Mouse (Mus musculus) MN1 (cell line): Measurements from ENCODE around the gene Ralgps1.
A peak's percentile ranks its signal among the peaks of the same experiment; 100 is the strongest.

ENCODE experiments used
- DNase-seq: peaks from one replicate; pipeline ENCODE4 v3.0.0-alpha.2; 2016; ENCODE audit warnings: low spot score

The Ralgps1 gene

DNA sequence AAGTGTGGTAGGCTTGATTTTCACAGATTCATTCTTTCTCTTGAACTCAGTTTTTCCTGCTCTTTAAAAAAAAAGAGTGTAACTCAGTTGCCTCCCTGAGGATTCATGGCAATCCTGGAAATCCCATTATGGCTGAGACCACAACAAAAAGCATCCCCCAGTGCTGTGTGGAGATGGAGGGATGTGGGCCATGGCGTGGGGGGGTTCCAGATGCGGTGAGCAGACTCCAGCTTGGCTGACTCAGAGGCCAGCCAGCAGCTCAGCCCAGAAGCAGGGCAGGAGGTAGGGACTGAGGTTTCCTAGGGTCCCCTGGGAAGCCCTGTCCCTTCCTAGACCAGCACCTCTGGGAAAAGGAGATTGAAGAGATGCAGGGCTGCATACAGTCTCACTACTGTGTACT lies 194.4 kb downstream of the Ralgps1 start:
- DNase-seq = peak; percentile 62

DNA sequence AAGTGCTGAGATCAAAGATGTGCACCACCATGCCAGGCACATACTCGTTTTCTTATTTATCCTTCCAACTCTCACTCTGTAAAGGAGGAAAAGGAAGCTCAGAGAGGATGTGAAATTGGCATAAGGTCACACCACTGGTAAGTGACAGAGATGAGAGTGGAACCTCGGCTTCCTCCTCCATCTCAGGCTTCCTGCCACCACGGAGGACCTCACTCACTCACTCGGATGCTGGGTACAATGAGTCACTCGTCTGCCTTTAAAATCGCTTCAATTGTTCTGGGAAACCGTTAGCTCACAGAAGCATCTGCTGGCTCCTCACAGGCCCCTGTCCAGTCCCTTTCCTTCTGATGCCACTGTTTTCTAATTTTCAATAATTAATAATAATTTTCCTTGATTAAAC lies 194.8 kb downstream of the Ralgps1 start:
- DNase-seq = peak; percentile 64

- peak; percentile 25 for DNase-seq
Measured at GRCm38 (mm10) chr2:33173686-33174085, 197.6 kb downstream of the Ralgps1 start.

DNA sequence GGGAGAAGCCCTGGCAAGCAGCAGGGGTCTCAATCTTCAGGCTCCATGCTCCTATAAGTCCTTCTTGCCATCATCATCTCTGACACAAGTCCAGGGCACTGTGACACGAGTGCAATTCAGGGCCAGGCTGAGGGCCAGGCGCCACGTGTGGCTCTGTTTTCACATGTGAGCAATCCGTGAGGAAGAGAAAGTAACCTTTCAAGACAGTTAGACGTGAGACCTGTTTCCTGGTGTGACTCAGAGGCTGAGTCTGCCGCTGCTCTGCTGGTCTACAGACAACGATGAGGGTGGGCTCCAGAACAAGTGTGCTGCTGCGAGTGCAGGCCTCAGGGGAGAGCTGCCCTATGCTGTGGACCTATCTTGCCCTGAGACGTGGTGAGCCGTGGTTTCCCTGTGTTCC lies 198.2 kb downstream of the Ralgps1 start:
- peak; percentile 41 for DNase-seq

DNA sequence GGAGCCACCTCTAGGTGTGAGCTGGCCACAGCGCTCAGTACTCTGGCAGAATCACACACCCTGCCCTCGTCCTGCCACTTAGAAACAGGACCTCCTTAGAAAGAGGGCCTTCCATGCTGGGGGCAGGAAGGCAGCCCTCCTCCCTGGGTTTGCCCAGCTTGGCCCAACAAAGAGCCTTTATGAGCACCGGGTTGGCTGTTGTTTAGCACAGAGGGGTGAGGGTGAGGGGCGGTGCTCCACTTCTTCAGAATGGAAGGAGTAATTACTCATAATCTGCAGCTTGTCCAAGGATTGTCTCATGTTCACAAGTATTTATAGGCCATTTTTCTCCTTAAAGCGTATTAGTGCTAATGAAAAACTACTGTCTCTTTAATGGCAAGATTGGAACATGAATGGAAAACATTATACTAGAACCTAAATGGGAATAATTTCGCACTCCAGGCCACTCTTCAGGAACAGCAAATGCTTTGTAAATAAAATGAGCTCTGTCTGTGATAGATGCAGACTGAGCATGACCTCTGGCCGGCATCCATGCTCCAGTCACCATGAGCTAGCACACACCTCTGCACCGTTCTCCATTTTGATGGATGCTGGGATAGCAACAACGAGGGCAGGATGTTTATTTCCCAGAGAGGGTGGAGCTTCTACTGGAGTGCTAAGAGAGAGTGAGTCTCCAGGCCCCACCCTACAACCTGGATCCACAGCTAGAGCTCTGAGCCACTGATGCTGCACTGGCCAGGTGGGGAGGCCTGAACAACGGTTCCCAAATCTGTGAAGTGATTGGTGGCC lies 200.3 kb downstream of the Ralgps1 start:
- DNase-seq = no peak

GRCm38 (mm10) chr2:33169445-33169844 lies 201.8 kb downstream of the Ralgps1 start:
- no peak for DNase-seq

DNA sequence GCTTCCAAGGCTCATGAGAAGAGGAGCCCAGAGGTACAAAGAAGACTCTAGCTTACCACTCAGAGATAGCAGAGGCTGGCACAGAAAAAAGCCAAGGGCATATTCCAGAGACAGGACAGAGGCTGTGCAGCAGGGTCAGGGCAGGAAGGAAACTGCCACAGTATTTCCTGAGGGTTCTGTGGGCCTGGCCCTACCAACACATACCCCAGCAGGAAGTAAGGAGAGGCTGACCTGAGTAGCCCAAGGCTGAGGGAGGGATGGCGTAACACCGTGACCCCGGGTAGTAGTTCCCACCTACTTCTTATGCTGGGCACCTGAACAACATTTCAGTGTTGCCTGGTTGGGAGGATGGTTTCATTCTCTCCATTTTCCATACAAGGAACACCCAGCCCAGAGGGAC lies 204.2 kb downstream of the Ralgps1 start:
- no peak for DNase-seq

GRCm38 (mm10) chr2:33165710-33166374 lies 205.4 kb downstream of the Ralgps1 start:
- DNase-seq = no peak

DNA sequence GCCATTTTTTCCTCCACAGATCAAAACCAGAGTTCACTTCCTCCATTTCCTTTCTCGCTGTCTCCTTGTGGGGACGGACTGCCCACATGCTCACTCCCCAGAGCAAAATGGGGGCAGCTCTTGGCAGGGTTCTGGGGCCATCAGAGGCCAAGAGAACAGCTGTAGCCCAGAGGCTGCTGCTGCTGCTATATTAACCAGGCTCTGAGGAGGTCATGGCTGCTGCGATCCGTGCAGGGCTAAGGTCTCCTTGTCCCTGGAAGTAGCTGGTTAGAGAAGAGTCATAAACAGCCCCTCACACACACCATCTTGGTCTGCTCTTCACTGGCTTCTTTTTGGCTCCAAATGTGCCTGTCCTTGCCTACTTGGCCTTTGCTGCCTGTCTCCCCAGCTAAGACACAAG lies 206.1 kb downstream of the Ralgps1 start:
- no peak for DNase-seq

DNA sequence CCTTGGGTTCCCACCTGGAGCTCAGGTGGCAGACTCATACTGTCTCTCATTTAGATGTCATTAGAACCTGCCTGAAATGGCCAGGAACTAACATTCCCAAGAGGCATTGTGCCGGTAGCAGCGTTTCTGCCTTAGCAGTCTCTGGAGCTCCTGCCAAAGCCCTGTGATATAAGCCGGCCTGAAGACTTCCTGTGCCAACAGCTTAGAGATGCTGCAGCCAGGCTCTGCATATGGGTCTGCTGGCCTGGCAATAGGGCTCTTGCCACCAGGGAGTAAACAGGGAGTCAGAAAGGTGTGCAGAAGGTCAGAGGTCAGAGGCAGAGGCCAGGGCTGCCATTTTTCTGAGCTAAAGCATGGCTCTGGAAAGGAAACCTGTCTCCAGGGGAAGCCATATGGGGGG lies 206.6 kb downstream of the Ralgps1 start:
- DNase-seq = no peak

GRCm38 (mm10) chr2:33162126-33162525 lies 209.2 kb downstream of the Ralgps1 start:
- no peak for DNase-seq

GRCm38 (mm10) chr2:33160326-33160973 lies 210.8 kb downstream of the Ralgps1 start:
- DNase-seq = no peak

DNA sequence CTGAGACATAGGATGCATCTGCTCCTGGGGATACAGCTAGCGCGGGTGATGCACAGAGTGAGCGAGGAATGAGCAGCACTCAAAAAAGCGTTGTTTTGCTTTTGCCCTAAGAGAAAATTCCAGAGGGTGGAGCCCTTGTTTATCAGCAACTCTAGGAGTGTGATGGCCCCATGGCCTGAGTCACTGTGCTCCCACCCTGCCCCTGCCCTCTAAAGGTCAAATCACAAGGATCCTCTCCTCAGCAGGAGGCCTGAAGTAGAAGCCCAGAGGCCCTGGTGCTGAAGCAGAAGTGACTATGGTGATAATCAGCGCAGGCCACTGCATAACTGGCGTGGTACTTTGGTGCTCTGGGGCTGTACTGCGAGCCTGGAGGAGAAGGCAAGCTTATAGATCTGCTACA lies 211.7 kb downstream of the Ralgps1 start:
- no peak for DNase-seq

GRCm38 (mm10) chr2:33158895-33159294 lies 212.4 kb downstream of the Ralgps1 start:
- DNase-seq = no peak

- no peak for DNase-seq
Measured at GRCm38 (mm10) chr2:33156283-33156781, 215.0 kb downstream of the Ralgps1 start.

- DNase-seq = peak; percentile 85
Measured at GRCm38 (mm10) chr2:33154751-33155372, 216.4 kb downstream of the Ralgps1 start.

DNA sequence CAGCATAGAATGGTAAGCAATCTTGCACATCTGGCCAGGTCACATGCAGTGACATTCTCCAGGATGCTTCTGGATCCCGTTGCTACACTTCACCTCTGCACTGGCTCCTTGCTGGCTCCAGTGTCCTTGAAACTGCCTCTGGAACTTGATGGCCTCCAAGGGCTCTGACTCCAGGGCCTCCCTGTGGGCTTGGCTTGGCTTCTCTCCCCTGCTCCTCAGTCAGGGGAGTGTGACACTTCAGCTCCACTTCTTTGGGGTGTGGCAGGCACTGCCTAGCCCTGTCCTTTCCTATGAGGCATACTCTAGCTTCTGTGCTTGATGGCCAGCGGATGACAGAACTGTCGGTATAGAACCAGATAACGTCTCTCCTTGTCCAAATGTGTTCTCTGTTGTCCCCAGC lies 224.3 kb downstream of the Ralgps1 start:
- DNase-seq = no peak

DNA sequence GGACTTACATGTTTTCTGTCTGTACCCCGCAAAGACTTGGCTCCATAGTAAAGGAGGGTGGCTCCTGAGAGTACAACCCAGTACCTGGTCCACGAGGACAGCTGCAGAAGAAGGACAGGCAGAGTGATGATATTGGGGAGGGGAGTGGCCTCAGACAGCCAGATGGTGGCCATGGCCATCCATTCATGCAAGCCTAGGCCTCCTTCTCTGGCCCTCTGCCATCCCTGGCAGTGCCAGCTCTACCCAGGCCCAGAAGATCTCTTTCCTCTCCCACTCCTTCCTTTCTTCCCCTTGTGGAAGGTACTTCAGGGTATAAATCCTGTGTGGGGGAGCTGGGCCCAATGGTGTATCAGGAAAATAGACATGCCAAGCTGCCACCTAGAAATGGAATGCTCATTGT lies 228.0 kb downstream of the Ralgps1 start:
- no peak for DNase-seq

DNA sequence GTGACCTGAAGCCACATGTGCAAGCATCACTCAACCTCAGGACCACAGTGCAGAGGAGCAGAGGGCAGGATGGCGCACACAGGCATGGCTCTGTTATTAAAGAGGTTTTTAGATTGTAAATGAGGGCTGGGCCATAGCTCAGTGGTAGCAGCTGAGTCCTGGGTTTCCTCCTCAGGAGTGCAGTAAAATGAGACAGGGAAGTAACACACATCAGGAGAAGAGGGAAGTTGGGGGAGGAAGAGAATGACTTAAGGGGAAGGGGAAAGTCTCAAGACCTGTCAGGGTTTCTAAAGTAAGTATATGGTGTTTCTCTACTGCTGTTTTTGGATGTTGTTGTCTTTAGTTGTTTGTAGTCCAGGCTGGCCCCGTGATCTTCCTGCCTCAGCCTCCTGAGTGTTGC lies 232.8 kb downstream of the Ralgps1 start:
- no peak for DNase-seq

DNA sequence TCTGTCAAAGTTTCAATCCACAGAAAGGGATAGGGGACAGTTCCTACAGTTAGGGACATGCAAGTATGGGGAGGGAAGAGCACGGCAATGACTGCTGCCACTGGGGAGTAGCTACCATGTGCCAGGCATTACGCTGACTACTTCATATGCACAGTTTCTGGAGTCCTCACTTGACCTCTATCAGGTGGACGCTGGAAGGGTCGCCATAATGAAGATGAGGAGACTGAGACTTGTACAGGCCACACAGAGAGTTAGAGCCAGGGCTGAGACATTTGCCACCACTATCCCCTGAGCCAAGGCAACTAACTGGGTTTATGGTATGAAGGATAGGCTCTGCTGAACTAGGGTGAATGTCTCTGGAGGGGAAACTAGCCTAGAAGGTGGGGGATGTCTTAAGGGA lies 233.6 kb downstream of the Ralgps1 start:
- no peak for DNase-seq

DNA sequence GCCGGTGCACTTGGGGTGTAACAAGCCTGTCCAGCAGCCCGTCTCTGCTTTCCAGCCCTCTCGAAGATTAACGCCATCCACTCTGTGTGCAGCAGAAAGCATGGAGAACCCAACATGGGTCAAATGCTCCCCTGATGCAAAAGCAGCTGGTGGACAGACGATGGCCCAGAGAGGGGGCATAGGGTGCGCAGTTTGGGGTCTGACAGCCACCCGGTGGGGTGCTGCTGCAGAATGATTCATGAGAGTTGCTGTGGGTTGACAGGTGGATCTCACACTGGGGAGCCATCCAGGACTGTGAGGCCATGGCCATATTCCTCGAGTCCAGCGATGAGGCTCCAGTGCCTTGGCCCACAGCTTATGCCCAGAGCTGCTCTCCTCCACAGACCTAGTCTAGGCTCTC lies 234.0 kb downstream of the Ralgps1 start:
- no peak for DNase-seq

- no peak for DNase-seq
Measured at GRCm38 (mm10) chr2:33136366-33136765, 234.9 kb downstream of the Ralgps1 start.
